Mouse (Mus musculus) thymus, postnatal 4 days (tissue): ENCODE results near the gene Top3b.
"Not testable (repeated sequence)": the region's sequence is repeated elsewhere in the genome, so short reads cannot be mapped to it uniquely, and the experiment has no call there.

Experiments used
- DNase-seq: peaks from one replicate; pipeline ENCODE4 v3.0.0; 2021

The Top3b gene

GRCm38 (mm10) chr16:16870617-16871331, at the start of gene Top3b, which contains the start of gene Vpreb1:
Top3b (plus strand) TSS chr16:16870736.
Vpreb1 (minus strand) TSS chr16:16870843.
- DNase-seq, result peak; percentile 89

GRCm38 (mm10) chr16:16825476-16825875, 45.1 kb upstream of the Top3b start:
- no peak for DNase-seq

- DNase-seq, result no peak
Observed at GRCm38 (mm10) chr16:16826223-16826622, 44.3 kb upstream of the Top3b start.

GRCm38 (mm10) chr16:16828757-16829615, 41.5 kb upstream of the Top3b start, which contains the start of gene Spag6l:
Spag6l (minus strand) TSS chr16:16829456.
- peak; percentile 88 for DNase-seq

GRCm38 (mm10) chr16:16829671-16830070, 40.9 kb upstream of the Top3b start:
- no peak for DNase-seq

GRCm38 (mm10) chr16:16849196-16849595, 21.3 kb upstream of the Top3b start:
- DNase-seq, result no peak

- DNase-seq, result no peak
Observed at GRCm38 (mm10) chr16:16852411-16852810, 18.1 kb upstream of the Top3b start.

- peak; percentile 88 for DNase-seq
Observed at GRCm38 (mm10) chr16:16854836-16855235, 15.7 kb upstream of the Top3b start.

- DNase-seq, result no peak
Observed at GRCm38 (mm10) chr16:16855541-16855940, 15.0 kb upstream of the Top3b start.

- not testable (repeated sequence) for DNase-seq
Observed at GRCm38 (mm10) chr16:16856054-16856453, 14.5 kb upstream of the Top3b start.

- DNase-seq, result no peak
Observed at GRCm38 (mm10) chr16:16856731-16857476, 13.6 kb upstream of the Top3b start.

- DNase-seq, result no peak
Observed at GRCm38 (mm10) chr16:16862288-16862687, 8.2 kb upstream of the Top3b start.

- no peak for DNase-seq
Observed at GRCm38 (mm10) chr16:16863978-16864377, 6.6 kb upstream of the Top3b start, which contains the start of gene Igll1. Igll1 (minus strand) TSS chr16:16863985.

- peak; percentile 19 for DNase-seq
Observed at GRCm38 (mm10) chr16:16865217-16865616, 5.3 kb upstream of the Top3b start.

GRCm38 (mm10) chr16:16865696-16866561, 4.6 kb upstream of the Top3b start:
- peak; percentile 45 for DNase-seq

- DNase-seq, result peak; percentile 26
Observed at GRCm38 (mm10) chr16:16870241-16870616, 307 bp upstream of the Top3b start.

- DNase-seq, result no peak
Observed at GRCm38 (mm10) chr16:16879025-16879424, 8.5 kb downstream of the Top3b start.

GRCm38 (mm10) chr16:16888341-16888740, 17.8 kb downstream of the Top3b start:
- no peak for DNase-seq

- no peak for DNase-seq
Observed at GRCm38 (mm10) chr16:16892366-16892765, 21.8 kb downstream of the Top3b start.

GRCm38 (mm10) chr16:16896015-16896381, 25.5 kb downstream of the Top3b start:
- no peak for DNase-seq

- DNase-seq, result peak; percentile 98
Observed at GRCm38 (mm10) chr16:16896382-16897055, 26.0 kb downstream of the Top3b start, which contains the start of gene Ppm1f. Ppm1f (plus strand) TSS chr16:16896469.
